13 mouse cellular contexts compared by ENCODE assay signal in genomic region chr8:96426900-96427299, GRCm38 (mm10).
DNase-seq lines count a peak whose midpoint lies in the region; ATAC-seq and TF ChIP-seq lines count a peak whose summit lies in the region.
"Had no signal": no experiment of that assay in that cellular context is flagged by ENCODE, and none has a peak within 500 bp of the region (broad histone marks: within the 10 kb centered on the region; RNA-seq: fewer than 3 reads in every experiment).

No protein-coding gene starts in this region.

- H3K9ac ChIP-seq in heart, adult 2 months (ENCODE audit: low read depth, low read length), result no peak overlapping the region
- H3K9ac ChIP-seq in liver, adult 2 months (ENCODE audit: low read depth, low read length), result no peak overlapping the region
- no peak overlapping the region for H3K9ac ChIP-seq in liver, embryonic 11.5 days (ENCODE audit: low read depth, low read length)
- H3K9ac ChIP-seq: liver, embryonic 15.5 days had no signal

- H3K36me3 ChIP-seq in heart, adult 2 months (ENCODE audit: control insufficient read depth, insufficient read depth, low read length), result no peaks in the 10 kb centered on the region
- H3K36me3 ChIP-seq in liver, adult 2 months (ENCODE audit: control insufficient read depth, insufficient read depth, low read length), result no peaks in the 10 kb centered on the region
- no peaks in the 10 kb centered on the region for H3K36me3 ChIP-seq in liver, embryonic 11.5 days (ENCODE audit: control insufficient read depth, insufficient read depth, low read length)
- H3K36me3 ChIP-seq: liver, embryonic 15.5 days had no signal

- H3K9me3 ChIP-seq in liver, embryonic 11.5 days (ENCODE audit: control insufficient read depth, low read length), result 0 out of 2 replicates have a peak, but pooled peaks cover 2% of the 10 kb centered on the region
- H3K9me3 ChIP-seq: liver, embryonic 15.5 days had no signal

- H3K4me2 ChIP-seq in liver, embryonic 11.5 days, result no peak overlapping the region
- H3K4me2 ChIP-seq: heart, embryonic 11.5 days; liver, embryonic 15.5 days had no signal

- no peak for TF ChIP-seq EP300 in heart, adult 2 months (IDR thresholded peaks at IDR 0.05; ENCODE audit: insufficient read depth, low read depth, low read length)

- no peaks in the 10 kb centered on the region for H3K4me1 ChIP-seq in heart, adult 2 months (ENCODE audit: control insufficient read depth, insufficient read depth, low read length)
- no peaks in the 10 kb centered on the region for H3K4me1 ChIP-seq in liver, adult 2 months (ENCODE audit: control insufficient read depth, insufficient read depth, low read length)
- no peaks in the 10 kb centered on the region for H3K4me1 ChIP-seq in liver, embryonic 11.5 days (replicated peaks; ENCODE audit: control insufficient read depth, insufficient read depth, low read length)
- H3K4me1 ChIP-seq: liver, embryonic 15.5 days had no signal

- ATAC-seq in liver, embryonic 11.5 days (replicated peaks; ENCODE audit: low FRiP score), result no peak
- ATAC-seq: activated CD4-positive, CD25-positive, alpha-beta regulatory T cell, adult 4 months had no signal

- TF ChIP-seq CTCF in heart, adult 2 months (IDR thresholded peaks at IDR 0.05), result peak; percentile 32
- TF ChIP-seq CTCF in liver, adult 2 months (IDR thresholded peaks at IDR 0.05; ENCODE audit: low read depth, low read length), result no peak

- no peak for TF ChIP-seq POLR2A in heart, adult 2 months (IDR thresholded peaks at IDR 0.05; ENCODE audit: insufficient read depth, low read depth, low read length)
- TF ChIP-seq POLR2A in liver, adult 2 months (IDR thresholded peaks at IDR 0.05; ENCODE audit: extremely low read depth, insufficient read depth, low read length), result no peak

- intact Hi-C loops in heart, adult 2 months (cut with DNase I), result no loop called here

- H3K27ac ChIP-seq in heart, adult 2 months, result no peak overlapping the region
- no peak overlapping the region for H3K27ac ChIP-seq in liver, adult 2 months (replicated peaks; ENCODE audit: insufficient read depth, low read depth, low read length)
- no peak overlapping the region for H3K27ac ChIP-seq in liver, embryonic 11.5 days (ENCODE audit: low read depth, low read length)
- H3K27ac ChIP-seq: liver, embryonic 15.5 days had no signal

- 44% methylated on average over 1 of the region's 1 CpGs for WGBS in heart, adult 2 months
- WGBS in liver, adult 2 months, result 60% methylated on average over 1 of the region's 1 CpGs
- 68% methylated on average over 1 of the region's 1 CpGs for WGBS in liver, embryonic 11.5 days

- H3K79me2 ChIP-seq in heart, adult 2 months (replicated peaks; ENCODE audit: control insufficient read depth, insufficient read depth, low read length), result no peaks in the 10 kb centered on the region
- no peaks in the 10 kb centered on the region for H3K79me2 ChIP-seq in liver, adult 2 months (ENCODE audit: control insufficient read depth, insufficient read depth, low read length)

- H3K27me3 ChIP-seq in heart, adult 2 months (ENCODE audit: control insufficient read depth, insufficient read depth, low read length), result no peaks in the 10 kb centered on the region
- H3K27me3 ChIP-seq in liver, adult 2 months (ENCODE audit: control insufficient read depth, insufficient read depth, low read length), result no peaks in the 10 kb centered on the region
- H3K27me3 ChIP-seq in liver, embryonic 11.5 days (replicated peaks; ENCODE audit: control insufficient read depth, insufficient read depth, low read length), result no peaks in the 10 kb centered on the region
- H3K27me3 ChIP-seq: liver, embryonic 15.5 days had no signal

- no peak for DNase-seq in heart, adult 2 months
- no peak for DNase-seq in heart, adult 9 months (ENCODE audit: low spot score in 2 of 2)
- DNase-seq in liver, adult 2 months (ENCODE audit: extremely low read depth, low read depth, low spot score), result peak; percentile 1
- no peak for DNase-seq in liver, embryonic 11.5 days (ENCODE audit: low spot score)
- DNase-seq in embryo, embryonic 10.5 days (ENCODE audit: low spot score), result peak; percentile 28
- peak; percentile 1 to 4 for DNase-seq in layer of hippocampus, postnatal 36 days
- DNase-seq in lung, adult 18-20 months, result no peak
- no peak for DNase-seq in natural killer cell, adult 2 months (ENCODE audit: low spot score in 2 of 2)
- DNase-seq: cerebellum, adult 18-20 months; thymus, postnatal 25 days had no signal

- H3K4me3 ChIP-seq in heart, adult 2 months, result no peak overlapping the region
- H3K4me3 ChIP-seq in liver, adult 2 months (ENCODE audit: insufficient read depth, low read depth, low read length), result no peak overlapping the region
- H3K4me3 ChIP-seq in liver, embryonic 11.5 days (ENCODE audit: low read depth, low read length), result no peak overlapping the region
- H3K4me3 ChIP-seq: liver, embryonic 15.5 days had no signal

Comparison
In these comparisons a context has a peak if more than half of its experiments do, and no peak if none do; other contexts are left out.
1. DNase-seq: peak in liver, adult 2 months (single experiment), embryo, embryonic 10.5 days (single experiment) and layer of hippocampus, postnatal 36 days (2 of 2); none in heart, adult 2 months (0 of 2), heart, adult 9 months (0 of 2), liver, embryonic 11.5 days (single experiment), lung, adult 18-20 months (0 of 2) and natural killer cell, adult 2 months (0 of 2).